Mouse (Mus musculus): Measurements from ENCODE around the gene Pex5. TPM values are rescaled to one million over a fixed set of nuclear protein-coding genes. Genes with fewer than 3 reads are reported as not detected.

Pex5 gene
- 10 to 100 TPM; 60.9 to 64.6 TPM for total RNA-seq (2021)

GRCm38 (mm10) chr6:124414927-124415325 is at the start of gene Pex5:
Gene Pex5, minus strand, starts transcription at chr6:124415067.
- DNase-seq = peak; percentile 92 to 94

- no peak for DNase-seq
Measured at GRCm38 (mm10) chr6:124463881-124464291, 49.0 kb upstream of the Pex5 start.

- no peak for DNase-seq
Measured at GRCm38 (mm10) chr6:124459388-124459787, 44.5 kb upstream of the Pex5 start.

- no peak for DNase-seq
Measured at GRCm38 (mm10) chr6:124458505-124458904, 43.6 kb upstream of the Pex5 start.

- DNase-seq = no peak
Measured at GRCm38 (mm10) chr6:124457827-124458226, 43.0 kb upstream of the Pex5 start.

GRCm38 (mm10) chr6:124456243-124456642 is 41.4 kb upstream of the Pex5 start:
- DNase-seq = no peak

- no peak for DNase-seq
Measured at GRCm38 (mm10) chr6:124453756-124454155, 38.9 kb upstream of the Pex5 start.

- no peak for DNase-seq
Measured at GRCm38 (mm10) chr6:124451995-124452394, 37.1 kb upstream of the Pex5 start.

- DNase-seq = no peak
Measured at GRCm38 (mm10) chr6:124449668-124450383, 35.0 kb upstream of the Pex5 start.

GRCm38 (mm10) chr6:124448959-124449667 is 34.2 kb upstream of the Pex5 start:
- DNase-seq = no peak

GRCm38 (mm10) chr6:124448186-124448852 is 33.5 kb upstream of the Pex5 start:
- DNase-seq = no peak

GRCm38 (mm10) chr6:124447356-124447755 is 32.5 kb upstream of the Pex5 start:
- no peak for DNase-seq

GRCm38 (mm10) chr6:124446459-124446858 is 31.6 kb upstream of the Pex5 start:
- no peak for DNase-seq

- DNase-seq = no peak
Measured at GRCm38 (mm10) chr6:124446024-124446423, 31.2 kb upstream of the Pex5 start.

- DNase-seq = no peak
Measured at GRCm38 (mm10) chr6:124443338-124443737, 28.5 kb upstream of the Pex5 start.

- DNase-seq = no peak
Measured at GRCm38 (mm10) chr6:124436245-124436644, 21.4 kb upstream of the Pex5 start.

GRCm38 (mm10) chr6:124435173-124435572 is 20.3 kb upstream of the Pex5 start:
- DNase-seq = no peak

GRCm38 (mm10) chr6:124433688-124434324 is 18.9 kb upstream of the Pex5 start:
- DNase-seq = no peak

GRCm38 (mm10) chr6:124430784-124431495 is 16.1 kb upstream of the Pex5 start:
- no peak for DNase-seq

GRCm38 (mm10) chr6:124430379-124430778 is 15.5 kb upstream of the Pex5 start:
- DNase-seq = no peak

- DNase-seq = no peak
Measured at GRCm38 (mm10) chr6:124427791-124428576, 13.1 kb upstream of the Pex5 start.
